Mouse (Mus musculus) left cerebral cortex, adult 8-10 months (tissue): ENCODE measurements around the gene Dnaic2. TPM values are rescaled to one million over a fixed set of nuclear protein-coding genes. Genes with fewer than 3 reads are reported as not detected.

ENCODE experiments used
- DNase-seq, 2 experiments: peaks; one replicate each; pipeline ENCODE4 v3.0.0; 2022; ENCODE audit warnings: low spot score in 2 of 2
- total RNA-seq, 4 experiments: library from RNA; stranded (reverse); gene quantifications; 2 replicates each; pipeline ENCODE4 v1.2.4; 2022

The Dnaic2 gene
- total RNA-seq, 4 experiments from 2014 or later: 1.7 to 3.0 (median 2.5) TPM

- no peak for DNase-seq
These were observed 70.0 kb downstream of the Dnaic2 start for GRCm38 (mm10) chr11:114797176-114797575.

DNA sequence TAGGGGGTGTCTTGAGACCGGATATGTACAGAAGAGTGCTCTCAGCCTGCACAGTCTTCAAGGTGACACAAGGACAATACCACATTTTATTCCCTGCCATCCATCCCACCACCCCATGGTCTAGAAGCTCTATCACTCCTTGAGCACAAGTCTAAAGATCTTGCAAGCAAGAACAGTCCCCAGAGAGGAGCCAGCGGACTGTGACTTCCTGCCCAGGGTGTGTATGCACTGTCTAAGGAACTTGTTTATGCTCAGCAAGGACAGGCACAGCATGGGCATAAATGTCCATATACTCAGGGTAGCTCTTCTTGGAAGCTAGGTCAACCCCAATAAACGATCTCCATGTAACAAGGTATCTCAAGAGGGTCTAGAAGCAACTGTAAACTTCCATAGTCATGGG lies 70.8 kb downstream of the Dnaic2 start:
- no peak for DNase-seq

DNA sequence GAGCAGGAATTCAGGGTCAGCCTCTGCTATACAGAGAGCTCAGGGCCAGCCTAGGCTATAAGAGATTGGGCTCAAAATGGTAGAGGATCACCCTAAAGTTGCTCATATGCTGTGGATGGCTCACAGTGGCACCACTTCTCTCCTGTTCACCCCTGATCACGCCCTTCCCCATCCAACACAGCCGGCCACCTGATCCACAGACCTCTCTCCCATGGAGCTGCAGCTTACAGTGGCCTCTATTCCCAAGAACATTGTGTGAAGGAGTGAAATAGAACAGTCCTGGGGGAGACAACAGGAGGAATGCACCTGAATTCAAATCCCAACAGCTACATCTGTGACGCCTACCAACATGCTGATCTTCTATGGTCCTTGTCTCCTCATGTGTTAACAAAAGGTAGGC lies 71.4 kb downstream of the Dnaic2 start, which contains the start of gene Gpr142:
Gene Gpr142, plus strand, starts transcription at position 301 of the 400 bp plus-strand sequence.
- no peak for DNase-seq

GRCm38 (mm10) chr11:114801906-114802305 lies 74.7 kb downstream of the Dnaic2 start:
- DNase-seq: no peak

- no peak for DNase-seq
These were observed 75.5 kb downstream of the Dnaic2 start for GRCm38 (mm10) chr11:114802540-114803267.

DNA sequence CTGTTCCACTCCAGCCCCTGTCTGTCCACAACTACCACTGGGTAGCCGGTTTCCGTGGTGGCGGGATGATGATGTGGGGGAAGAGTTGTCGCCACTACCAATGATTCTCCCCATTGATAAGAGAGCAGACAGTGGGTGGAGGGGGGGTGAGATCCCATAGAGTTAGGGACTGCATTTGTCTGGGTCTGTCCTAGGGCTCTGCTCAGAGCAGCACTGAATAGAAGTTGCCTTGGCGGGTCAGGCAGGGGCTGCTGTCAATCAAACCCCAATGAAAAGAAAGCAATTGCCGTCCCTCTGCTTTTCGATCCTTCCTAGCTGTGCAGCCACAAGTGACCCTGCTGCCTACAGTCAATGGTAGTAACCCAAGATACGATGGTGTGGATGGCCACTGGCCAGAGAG lies 76.8 kb downstream of the Dnaic2 start:
- no peak for DNase-seq

- DNase-seq: no peak
These were observed 79.8 kb downstream of the Dnaic2 start for GRCm38 (mm10) chr11:114807025-114807424.

Other genes with a start within 250 kb of the Dnaic2 start
- gene Rpl38, start 58.9 kb upstream of the Dnaic2 start, total RNA-seq: 1,000 to 10,000 TPM in 2 of 4 experiments, 100 to 1,000 TPM in 2; 852 to 1,038 (median 940) TPM
- 10 to 100 TPM; 35.6 to 41.8 (median 38.0) TPM for gene Ttyh2, start 52.0 kb upstream of the Dnaic2 start, total RNA-seq
- gene Kif19a, start 38.0 kb downstream of the Dnaic2 start, total RNA-seq: 1 to 10 TPM; 2.4 to 3.4 (median 3.1) TPM
- 10 to 100 TPM; 21.5 to 28.4 (median 23.1) TPM for gene Btbd17, start 68.5 kb downstream of the Dnaic2 start, total RNA-seq
- not detected for gene Gpr142, start 71.5 kb downstream of the Dnaic2 start, total RNA-seq
- 1 to 10 TPM; 4.6 to 5.6 (median 5.4) TPM for gene Gprc5c, start 123.7 kb downstream of the Dnaic2 start, total RNA-seq
- gene Cd300a, start 162.6 kb downstream of the Dnaic2 start, total RNA-seq: under 1 TPM; 0.40 to 0.87 (median 0.73) TPM
- not detected for gene Cd300lb, start 207.0 kb downstream of the Dnaic2 start, total RNA-seq
- not detected for gene Cd300c, start 241.7 kb downstream of the Dnaic2 start, total RNA-seq